Mouse (Mus musculus): ENCODE results near the gene Med4. TPM values are rescaled to one million over a fixed set of nuclear protein-coding genes. Genes with fewer than 3 reads are reported as not detected.

Gene Med4
- polyA plus RNA-seq (2014; fragmentation: Nextera tagmentation; extraction: Ambion mirVana): 85.1 and 85.2 TPM in 2 replicates

DNA sequence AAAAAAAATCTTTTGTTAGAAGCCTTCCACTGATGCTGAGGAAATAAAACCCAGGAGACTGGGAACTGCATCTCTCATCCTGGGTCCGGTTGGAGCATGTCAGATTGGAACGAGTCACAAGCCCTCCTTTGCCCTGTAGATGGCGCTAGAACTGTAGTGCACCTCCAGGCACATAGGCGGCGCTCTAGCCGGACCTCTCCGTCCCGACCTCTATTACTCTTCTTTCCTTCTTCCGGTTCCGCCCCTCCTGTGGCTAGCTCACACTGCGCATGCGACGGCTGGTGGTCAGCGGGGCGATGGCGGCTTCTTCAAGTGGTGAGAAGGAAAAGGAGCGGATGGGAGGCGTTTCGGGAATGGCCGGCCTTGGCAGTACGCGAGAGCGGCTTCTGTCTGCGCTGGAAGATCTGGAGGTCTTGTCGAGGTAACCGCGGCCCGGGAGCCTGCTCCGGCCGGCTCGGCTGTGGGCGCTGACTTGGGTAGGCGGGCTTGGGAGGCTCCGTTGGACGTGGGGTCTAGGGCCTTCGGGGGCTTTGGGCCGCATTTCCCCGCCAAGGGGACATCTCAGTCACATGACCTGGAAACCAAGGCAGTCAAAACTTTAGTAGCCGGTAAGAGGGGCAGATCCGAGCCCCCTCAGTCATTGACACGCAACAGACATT lies at the start of gene Med4:
Gene Med4 (plus strand): TSS at position 261 of the 659 bp plus-strand sequence.
- 0 out of 2 replicates have a peak within 1 kb of the TSS, but pooled peaks have one; percentile 17 for H3K27ac ChIP-seq (replicated peaks; ENCODE audit: low read depth, low read length)
- peak within 1 kb of the TSS; percentile 83 for H3K4me3 ChIP-seq (replicated peaks; ENCODE audit: low read depth, low read length)
- DNase-seq (peak; percentile 97), ATAC-seq (ENCODE audit: low FRiP score, low TSS enrichment) (peak; percentile 95)
- H3K27me3 ChIP-seq (ENCODE audit: control insufficient read depth, insufficient read depth, low read length): no peaks in the 10 kb centered on the region
- peaks cover 19% of the 10 kb centered on the region for H3K36me3 ChIP-seq (ENCODE audit: control insufficient read depth, insufficient read depth, low read length)
- H3K4me2 ChIP-seq (ENCODE audit: low read length): peak within 1 kb of the TSS; percentile 92
- peak within 1 kb of the TSS; percentile 84 for H3K9ac ChIP-seq (replicated peaks; ENCODE audit: low read length)
- H3K9me3 ChIP-seq (ENCODE audit: control insufficient read depth, low read length): no peaks in the 10 kb centered on the region
- H3K4me1 ChIP-seq (ENCODE audit: control insufficient read depth, insufficient read depth, low read length): peaks cover 8% of the 10 kb centered on the region
- WGBS: under 1% methylated on average over 41 of the region's 41 CpGs

GRCm38 (mm10) chr14:73460514-73461134 lies 49.2 kb upstream of the Med4 start:
- 84% methylated on average over 12 of the region's 12 CpGs for WGBS
- Histone ChIP-seq H3K36me3 (ENCODE audit: control insufficient read depth, insufficient read depth, low read length) (no peaks in the 10 kb centered on the region), H3K27me3 (ENCODE audit: control insufficient read depth, insufficient read depth, low read length) (no peaks in the 10 kb centered on the region), H3K4me1 (ENCODE audit: control insufficient read depth, insufficient read depth, low read length) (no peaks in the 10 kb centered on the region), H3K27ac (replicated peaks; ENCODE audit: low read depth, low read length) (no peak overlapping the region), H3K4me2 (ENCODE audit: low read length) (no peak overlapping the region), H3K9me3 (ENCODE audit: control insufficient read depth, low read length) (no peaks in the 10 kb centered on the region), H3K4me3 (replicated peaks; ENCODE audit: low read depth, low read length) (no peak overlapping the region), H3K9ac (replicated peaks; ENCODE audit: low read length) (no peak overlapping the region)
- DNase-seq: peak; percentile 5
- ATAC-seq (ENCODE audit: low FRiP score, low TSS enrichment): no peak

DNA sequence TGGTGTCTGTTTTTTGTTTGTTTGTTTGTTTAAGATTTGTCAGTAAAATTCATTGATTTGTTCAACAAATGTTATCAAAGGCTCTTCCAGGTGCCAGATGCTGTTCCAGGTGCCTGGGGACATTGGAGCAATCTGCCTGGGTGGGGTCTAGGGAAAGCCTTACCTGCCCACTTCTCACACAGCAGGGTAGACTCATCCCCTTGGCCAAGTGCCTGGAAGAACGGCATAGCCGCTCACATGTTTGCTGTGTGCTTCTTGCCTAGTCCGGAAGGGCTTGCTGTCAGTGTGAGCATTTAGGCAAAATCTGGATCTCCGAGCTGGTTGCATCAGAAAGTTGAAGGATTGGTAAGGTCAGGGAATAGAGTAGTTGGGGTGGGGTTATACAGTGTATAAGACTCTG lies 47.6 kb upstream of the Med4 start:
- Histone ChIP-seq H3K27ac (replicated peaks; ENCODE audit: low read depth, low read length) (no peak overlapping the region), H3K4me3 (replicated peaks; ENCODE audit: low read depth, low read length) (no peak overlapping the region), H3K4me1 (ENCODE audit: control insufficient read depth, insufficient read depth, low read length) (no peaks in the 10 kb centered on the region), H3K36me3 (ENCODE audit: control insufficient read depth, insufficient read depth, low read length) (no peaks in the 10 kb centered on the region), H3K4me2 (ENCODE audit: low read length) (no peak overlapping the region), H3K9me3 (ENCODE audit: control insufficient read depth, low read length) (no peaks in the 10 kb centered on the region), H3K27me3 (ENCODE audit: control insufficient read depth, insufficient read depth, low read length) (no peaks in the 10 kb centered on the region), H3K9ac (replicated peaks; ENCODE audit: low read length) (no peak overlapping the region)
- DNase-seq (no peak), ATAC-seq (ENCODE audit: low FRiP score, low TSS enrichment) (no peak)
- WGBS: 92% methylated on average over 4 of the region's 4 CpGs

DNA sequence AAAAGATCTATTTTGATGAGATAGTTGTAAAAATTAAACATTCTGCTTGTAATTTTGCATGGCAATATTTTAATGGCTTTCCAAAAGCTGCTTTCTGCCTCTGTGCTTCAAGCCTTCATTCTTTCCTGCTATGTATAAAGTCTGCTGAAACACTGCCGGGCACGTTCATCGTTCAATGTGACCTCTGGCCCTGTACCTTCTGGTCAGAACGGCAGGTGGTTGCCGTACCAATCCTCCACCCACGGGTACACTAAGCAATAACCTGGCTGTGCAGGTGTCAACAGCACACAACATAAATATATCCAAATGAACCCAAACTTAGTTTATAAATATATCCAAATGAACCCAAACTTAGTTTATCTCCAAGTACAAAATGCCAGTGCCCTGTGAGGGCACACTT lies 42.1 kb upstream of the Med4 start:
- WGBS: 91% methylated on average over 6 of the region's 6 CpGs
- Histone ChIP-seq H3K27me3 (ENCODE audit: control insufficient read depth, insufficient read depth, low read length) (no peaks in the 10 kb centered on the region), H3K9me3 (ENCODE audit: control insufficient read depth, low read length) (no peaks in the 10 kb centered on the region), H3K4me2 (ENCODE audit: low read length) (no peak overlapping the region), H3K36me3 (ENCODE audit: control insufficient read depth, insufficient read depth, low read length) (no peaks in the 10 kb centered on the region), H3K9ac (replicated peaks; ENCODE audit: low read length) (no peak overlapping the region), H3K4me1 (ENCODE audit: control insufficient read depth, insufficient read depth, low read length) (0 out of 2 replicates have a peak, but pooled peaks cover 3% of the 10 kb centered on the region), H3K27ac (replicated peaks; ENCODE audit: low read depth, low read length) (no peak overlapping the region), H3K4me3 (replicated peaks; ENCODE audit: low read depth, low read length) (no peak overlapping the region)
- no peak for ATAC-seq (ENCODE audit: low FRiP score, low TSS enrichment)
- no peak for DNase-seq

DNA sequence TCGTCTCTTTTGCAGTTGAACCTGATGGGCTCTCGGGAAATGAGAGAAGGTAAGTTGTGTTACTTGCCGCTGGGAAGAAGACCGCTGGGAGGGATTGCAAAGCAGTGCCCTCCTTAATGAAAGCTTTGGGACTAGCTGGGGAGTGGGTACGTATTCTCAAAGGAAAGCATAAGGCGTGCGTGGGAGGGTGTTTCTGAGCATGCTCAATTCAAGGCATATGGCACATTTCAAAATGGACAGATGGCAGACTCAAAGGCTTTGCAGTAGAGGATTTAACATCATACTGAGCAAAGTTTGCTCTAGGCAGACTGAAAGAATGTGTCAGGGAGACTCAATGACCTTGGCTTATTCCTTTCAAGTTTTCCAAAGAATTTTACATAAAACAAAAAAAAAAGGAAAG lies 40.3 kb upstream of the Med4 start:
- H3K4me3 ChIP-seq (replicated peaks; ENCODE audit: low read depth, low read length): no peak overlapping the region
- H3K4me2 ChIP-seq (ENCODE audit: low read length): no peak overlapping the region
- no peak; the same call in 1 of the 2 replicates for ATAC-seq (ENCODE audit: low FRiP score, low TSS enrichment)
- H3K9ac ChIP-seq (replicated peaks; ENCODE audit: low read length): no peak overlapping the region
- peaks cover 5% of the 10 kb centered on the region; the same call in 1 of the 2 replicates for H3K4me1 ChIP-seq (ENCODE audit: control insufficient read depth, insufficient read depth, low read length)
- H3K36me3 ChIP-seq (ENCODE audit: control insufficient read depth, insufficient read depth, low read length): no peaks in the 10 kb centered on the region
- no peaks in the 10 kb centered on the region for H3K27me3 ChIP-seq (ENCODE audit: control insufficient read depth, insufficient read depth, low read length)
- no peak overlapping the region for H3K27ac ChIP-seq (replicated peaks; ENCODE audit: low read depth, low read length)
- 50% methylated on average over 7 of the region's 7 CpGs for WGBS
- no peaks in the 10 kb centered on the region for H3K9me3 ChIP-seq (ENCODE audit: control insufficient read depth, low read length)
- DNase-seq: peak; percentile 15

- Histone ChIP-seq H3K9ac (replicated peaks; ENCODE audit: low read length) (no peak overlapping the region), H3K9me3 (ENCODE audit: control insufficient read depth, low read length) (no peaks in the 10 kb centered on the region), H3K4me1 (ENCODE audit: control insufficient read depth, insufficient read depth, low read length) (peaks cover 6% of the 10 kb centered on the region; the same call in 1 of the 2 replicates), H3K27me3 (ENCODE audit: control insufficient read depth, insufficient read depth, low read length) (no peaks in the 10 kb centered on the region), H3K4me3 (replicated peaks; ENCODE audit: low read depth, low read length) (no peak overlapping the region), H3K27ac (replicated peaks; ENCODE audit: low read depth, low read length) (no peak overlapping the region), H3K36me3 (ENCODE audit: control insufficient read depth, insufficient read depth, low read length) (no peaks in the 10 kb centered on the region), H3K4me2 (ENCODE audit: low read length) (no peak overlapping the region)
- no peak for ATAC-seq (ENCODE audit: low FRiP score, low TSS enrichment)
- 81% methylated on average over 8 of the region's 8 CpGs for WGBS
- DNase-seq: no peak
Measured at GRCm38 (mm10) chr14:73470593-73470992, 39.2 kb upstream of the Med4 start.

DNA sequence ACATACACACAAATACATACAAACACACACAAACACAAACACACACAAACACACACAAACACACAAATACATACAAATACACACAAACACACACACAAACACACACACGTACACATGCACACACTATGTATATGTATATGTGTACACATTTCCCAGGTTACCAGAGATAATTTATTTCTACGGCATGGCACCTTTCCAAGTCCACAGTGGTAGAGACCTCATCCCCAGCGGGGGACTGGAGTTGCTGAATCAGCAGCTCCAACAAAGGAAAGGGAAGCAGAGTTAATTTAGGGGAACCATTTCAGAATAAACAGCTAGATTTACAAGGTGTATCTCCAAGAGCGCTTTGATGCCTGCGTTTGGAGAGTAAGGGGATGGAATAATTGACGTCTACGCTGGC lies 37.6 kb upstream of the Med4 start:
- no peaks in the 10 kb centered on the region for H3K27me3 ChIP-seq (ENCODE audit: control insufficient read depth, insufficient read depth, low read length)
- no peak overlapping the region for H3K4me2 ChIP-seq (ENCODE audit: low read length)
- H3K4me1 ChIP-seq (ENCODE audit: control insufficient read depth, insufficient read depth, low read length): peaks cover 6% of the 10 kb centered on the region; the same call in 1 of the 2 replicates
- no peak overlapping the region for H3K9ac ChIP-seq (replicated peaks; ENCODE audit: low read length)
- H3K9me3 ChIP-seq (ENCODE audit: control insufficient read depth, low read length): no peaks in the 10 kb centered on the region
- WGBS: 52% methylated on average over 7 of the region's 7 CpGs
- H3K36me3 ChIP-seq (ENCODE audit: control insufficient read depth, insufficient read depth, low read length): no peaks in the 10 kb centered on the region
- DNase-seq (peak; percentile 65), ATAC-seq (ENCODE audit: low FRiP score, low TSS enrichment) (no peak)
- no peak overlapping the region for H3K4me3 ChIP-seq (replicated peaks; ENCODE audit: low read depth, low read length)
- H3K27ac ChIP-seq (replicated peaks; ENCODE audit: low read depth, low read length): no peak overlapping the region

GRCm38 (mm10) chr14:73473670-73474460 lies 36.0 kb upstream of the Med4 start:
- DNase-seq (peak; percentile 67), ATAC-seq (ENCODE audit: low FRiP score, low TSS enrichment) (no peak)

More at GRCm38 (mm10) chr14:73473670-73474460, 36.0 kb upstream of the Med4 start:
- peaks cover 6% of the 10 kb centered on the region; the same call in 1 of the 2 replicates for H3K4me1 ChIP-seq (ENCODE audit: control insufficient read depth, insufficient read depth, low read length)
- H3K4me2 ChIP-seq (ENCODE audit: low read length): no peak overlapping the region
- H3K27ac ChIP-seq (replicated peaks; ENCODE audit: low read depth, low read length): 0 out of 2 replicates have a peak overlapping the region, but pooled peaks have one; percentile 6
- no peak overlapping the region for H3K4me3 ChIP-seq (replicated peaks; ENCODE audit: low read depth, low read length)
- no peak overlapping the region for H3K9ac ChIP-seq (replicated peaks; ENCODE audit: low read length)
- no peaks in the 10 kb centered on the region for H3K27me3 ChIP-seq (ENCODE audit: control insufficient read depth, insufficient read depth, low read length)
- H3K36me3 ChIP-seq (ENCODE audit: control insufficient read depth, insufficient read depth, low read length): no peaks in the 10 kb centered on the region
- 72% methylated on average over 3 of the region's 3 CpGs for WGBS
- H3K9me3 ChIP-seq (ENCODE audit: control insufficient read depth, low read length): no peaks in the 10 kb centered on the region
